Mouse (Mus musculus): ENCODE data around the gene Cyp4f14. TPM values are rescaled to one million over a fixed set of nuclear protein-coding genes. Genes with fewer than 3 reads are reported as not detected.

Gene Cyp4f14
- total RNA-seq (2021) = 1 to 10 TPM; 4.3 to 4.6 TPM

GRCm38 (mm10) chr17:32917131-32917530 lies at the start of gene Cyp4f14:
Gene Cyp4f14, minus strand, starts transcription at chr17:32917342.
- DNase-seq = peak in 1 of 2 experiments; percentile 11

- DNase-seq = peak; percentile 86 to 92
Measured at GRCm38 (mm10) chr17:32965623-32966290, 48.6 kb upstream of the Cyp4f14 start, which contains the start of gene Zfp472. Gene Zfp472, plus strand, starts transcription at chr17:32965814.

GRCm38 (mm10) chr17:32965253-32965622 lies 48.1 kb upstream of the Cyp4f14 start:
- peak in 1 of 2 experiments; percentile 3 for DNase-seq

GRCm38 (mm10) chr17:32951441-32951840 lies 34.3 kb upstream of the Cyp4f14 start:
- DNase-seq = peak; percentile 77 to 83

- DNase-seq = no peak
Measured at GRCm38 (mm10) chr17:32951006-32951405, 33.9 kb upstream of the Cyp4f14 start.

- DNase-seq = no peak
Measured at GRCm38 (mm10) chr17:32950136-32950535, 33.0 kb upstream of the Cyp4f14 start.

- DNase-seq = peak; percentile 93 to 94
Measured at GRCm38 (mm10) chr17:32947215-32947914, 30.2 kb upstream of the Cyp4f14 start, which contains the start of gene Cyp4f13. Gene Cyp4f13, minus strand, starts transcription at chr17:32947402.

GRCm38 (mm10) chr17:32946716-32947115 lies 29.6 kb upstream of the Cyp4f14 start:
- DNase-seq = no peak

- DNase-seq = no peak
Measured at GRCm38 (mm10) chr17:32944402-32945035, 27.4 kb upstream of the Cyp4f14 start.

GRCm38 (mm10) chr17:32943661-32944060 lies 26.5 kb upstream of the Cyp4f14 start:
- DNase-seq = no peak

- DNase-seq = no peak
Measured at GRCm38 (mm10) chr17:32939831-32940230, 22.7 kb upstream of the Cyp4f14 start.

GRCm38 (mm10) chr17:32927803-32928202 lies 10.7 kb upstream of the Cyp4f14 start:
- DNase-seq = no peak

- DNase-seq = peak; percentile 55 to 62
Measured at GRCm38 (mm10) chr17:32924658-32925312, 7.6 kb upstream of the Cyp4f14 start.

GRCm38 (mm10) chr17:32923681-32924080 lies 6.5 kb upstream of the Cyp4f14 start:
- DNase-seq = no peak

- no peak for DNase-seq
Measured at GRCm38 (mm10) chr17:32919123-32919522, 2.0 kb upstream of the Cyp4f14 start.

GRCm38 (mm10) chr17:32916075-32916474 lies 1.1 kb downstream of the Cyp4f14 start:
- DNase-seq = no peak

- DNase-seq = no peak
Measured at GRCm38 (mm10) chr17:32906172-32906571, 11.0 kb downstream of the Cyp4f14 start.

GRCm38 (mm10) chr17:32905239-32905638 lies 11.9 kb downstream of the Cyp4f14 start:
- DNase-seq = peak; percentile 11 to 40

GRCm38 (mm10) chr17:32904414-32904813 lies 12.7 kb downstream of the Cyp4f14 start:
- DNase-seq = no peak

GRCm38 (mm10) chr17:32901751-32902525 lies 15.2 kb downstream of the Cyp4f14 start:
- no peak for DNase-seq

GRCm38 (mm10) chr17:32895421-32895820 lies 21.7 kb downstream of the Cyp4f14 start:
- no peak for DNase-seq

- DNase-seq = no peak
Measured at GRCm38 (mm10) chr17:32893901-32894300, 23.2 kb downstream of the Cyp4f14 start.
